Mouse (Mus musculus): ENCODE measurements around the gene Trp53. TPM values are rescaled to one million over a fixed set of nuclear protein-coding genes. Genes with fewer than 3 reads are reported as not detected.
A peak's percentile ranks its signal among the peaks of the same experiment; 100 is the strongest.
"Not testable (repeated sequence)": the region's sequence is repeated elsewhere in the genome, so short reads cannot be mapped to it uniquely, and the experiment has no call there.

Trp53 gene
- 214 and 219 TPM in 2 replicates for polyA plus RNA-seq (2014; fragmentation: Nextera tagmentation; extraction: Ambion mirVana)

GRCm38 (mm10) chr11:69580091-69580514, at the start of gene Trp53, which contains the start of gene Wrap53:
TSS of gene Trp53 (plus strand) at chr11:69580359.
TSS of gene Wrap53 (minus strand) at chr11:69580255.
- peak; percentile 65 for ATAC-seq (ENCODE audit: low FRiP score, low TSS enrichment)

DNA sequence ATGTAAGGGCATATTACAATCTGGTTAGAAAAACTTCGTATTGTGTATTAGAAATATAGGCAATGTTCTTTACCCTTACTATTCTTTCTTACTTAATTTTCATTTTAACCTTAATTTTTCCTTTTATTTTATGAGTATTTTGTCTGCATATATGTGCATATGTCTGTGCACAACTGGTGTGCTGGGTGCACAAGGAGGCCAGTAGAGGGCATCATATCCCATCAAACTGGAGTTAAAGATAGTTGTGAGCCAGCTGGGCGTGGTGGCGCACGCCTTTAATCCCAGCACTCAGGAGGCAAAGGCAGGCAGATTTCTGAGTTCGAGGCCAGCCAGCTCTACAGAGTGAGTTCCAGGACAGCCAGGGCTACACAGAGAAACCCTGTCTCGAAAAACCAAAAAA, 49.4 kb upstream of the Trp53 start:
- H3K9ac ChIP-seq (ENCODE audit: low read depth, low read length); H3K4me3 ChIP-seq (ENCODE audit: low read length); H3K27me3 ChIP-seq (ENCODE audit: control insufficient read depth, insufficient read depth, low read length); H3K27ac ChIP-seq (ENCODE audit: low read depth, low read length); H3K4me2 ChIP-seq (replicated peaks; ENCODE audit: low read depth, low read length); ATAC-seq (ENCODE audit: low FRiP score, low TSS enrichment); H3K4me1 ChIP-seq (ENCODE audit: control insufficient read depth, insufficient read depth, low read length); H3K9me3 ChIP-seq (ENCODE audit: control insufficient read depth, low read length); H3K36me3 ChIP-seq (ENCODE audit: control insufficient read depth, insufficient read depth, low read length): not testable (repeated sequence)
- 91% methylated on average over 6 of the region's 6 CpGs for WGBS

More at GRCm38 (mm10) chr11:69580091-69580514, at the start of gene Trp53, which contains the start of gene Wrap53:
- Histone ChIP-seq H3K4me1 (ENCODE audit: control insufficient read depth, insufficient read depth, low read length) (peaks cover 29% of the 10 kb centered on the region), H3K9me3 (ENCODE audit: control insufficient read depth, low read length) (no peaks in the 10 kb centered on the region), H3K27me3 (ENCODE audit: control insufficient read depth, insufficient read depth, low read length) (no peaks in the 10 kb centered on the region), H3K4me3 (ENCODE audit: low read length) (peak within 1 kb of the TSS; percentile 83), H3K9ac (ENCODE audit: low read depth, low read length) (peak within 1 kb of the TSS; percentile 90), H3K4me2 (replicated peaks; ENCODE audit: low read depth, low read length) (peak within 1 kb of the TSS; percentile 93), H3K27ac (ENCODE audit: low read depth, low read length) (peak within 1 kb of the TSS; percentile 97), H3K36me3 (ENCODE audit: control insufficient read depth, insufficient read depth, low read length) (peaks cover 21% of the 10 kb centered on the region; the same call in 1 of the 2 replicates)
- under 1% methylated on average over 13 of the region's 13 CpGs for WGBS

DNA sequence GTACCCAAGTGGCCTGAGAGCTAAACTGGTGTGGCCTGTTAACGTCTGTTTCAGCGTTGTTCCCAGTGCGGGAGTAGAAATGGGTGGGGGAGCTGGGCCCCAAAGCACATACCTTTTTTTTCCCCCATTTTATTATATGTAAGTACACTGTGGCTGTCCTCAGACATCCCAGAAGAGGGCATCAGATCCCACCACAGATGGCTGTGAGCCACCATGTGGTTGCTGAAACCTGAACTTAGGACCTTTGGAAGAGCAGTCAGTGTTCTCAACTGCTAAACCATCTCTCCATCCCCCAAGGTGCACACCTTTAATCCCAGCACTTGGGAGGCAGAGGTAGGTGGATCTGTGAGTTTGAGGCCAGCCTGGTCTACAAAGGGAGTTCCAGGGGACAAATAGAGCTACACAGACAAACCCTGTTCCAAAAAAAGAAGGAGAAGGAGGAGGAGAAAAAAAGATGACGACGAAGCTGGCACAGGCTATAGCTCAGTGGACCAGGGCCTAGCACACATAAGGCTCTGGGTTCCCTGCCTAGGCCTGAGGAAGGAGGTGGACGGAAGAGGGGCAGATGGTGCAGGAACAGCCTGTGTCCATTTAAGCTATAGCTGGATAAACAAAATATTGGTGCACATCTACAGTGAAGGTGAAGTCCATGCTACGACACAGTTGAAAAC, 47.5 kb upstream of the Trp53 start:
- no peak overlapping the region for H3K4me3 ChIP-seq (ENCODE audit: low read length)
- no peaks in the 10 kb centered on the region for H3K4me1 ChIP-seq (ENCODE audit: control insufficient read depth, insufficient read depth, low read length)
- no peak overlapping the region for H3K27ac ChIP-seq (ENCODE audit: low read depth, low read length)
- no peak for ATAC-seq (ENCODE audit: low FRiP score, low TSS enrichment)
- no peak overlapping the region for H3K9ac ChIP-seq (ENCODE audit: low read depth, low read length)
- H3K27me3 ChIP-seq (ENCODE audit: control insufficient read depth, insufficient read depth, low read length): no peaks in the 10 kb centered on the region
- no peak overlapping the region for H3K4me2 ChIP-seq (replicated peaks; ENCODE audit: low read depth, low read length)
- WGBS: 83% methylated on average over 7 of the region's 7 CpGs
- no peaks in the 10 kb centered on the region for H3K36me3 ChIP-seq (ENCODE audit: control insufficient read depth, insufficient read depth, low read length)
- H3K9me3 ChIP-seq (ENCODE audit: control insufficient read depth, low read length): no peaks in the 10 kb centered on the region

- H3K4me3 ChIP-seq (ENCODE audit: low read length): no peak overlapping the region
- no peak for ATAC-seq (ENCODE audit: low FRiP score, low TSS enrichment)
- H3K4me2 ChIP-seq (replicated peaks; ENCODE audit: low read depth, low read length): no peak overlapping the region
- H3K9ac ChIP-seq (ENCODE audit: low read depth, low read length): no peak overlapping the region
- no peaks in the 10 kb centered on the region for H3K36me3 ChIP-seq (ENCODE audit: control insufficient read depth, insufficient read depth, low read length)
- WGBS: 71% methylated on average over 1 of the region's 1 CpGs
- no peaks in the 10 kb centered on the region for H3K9me3 ChIP-seq (ENCODE audit: control insufficient read depth, low read length)
- H3K27ac ChIP-seq (ENCODE audit: low read depth, low read length): no peak overlapping the region
- no peaks in the 10 kb centered on the region for H3K4me1 ChIP-seq (ENCODE audit: control insufficient read depth, insufficient read depth, low read length)
- H3K27me3 ChIP-seq (ENCODE audit: control insufficient read depth, insufficient read depth, low read length): no peaks in the 10 kb centered on the region
Observed at GRCm38 (mm10) chr11:69534990-69535389, 45.2 kb upstream of the Trp53 start.

GRCm38 (mm10) chr11:69540700-69541099, 39.5 kb upstream of the Trp53 start:
- no peak for ATAC-seq (ENCODE audit: low FRiP score, low TSS enrichment)
- H3K4me1 ChIP-seq (ENCODE audit: control insufficient read depth, insufficient read depth, low read length): no peaks in the 10 kb centered on the region
- H3K27ac ChIP-seq (ENCODE audit: low read depth, low read length): no peak overlapping the region
- no peaks in the 10 kb centered on the region for H3K9me3 ChIP-seq (ENCODE audit: control insufficient read depth, low read length)
- no peak overlapping the region for H3K4me2 ChIP-seq (replicated peaks; ENCODE audit: low read depth, low read length)
- WGBS: 95% methylated on average over 2 of the region's 2 CpGs
- no peak overlapping the region for H3K4me3 ChIP-seq (ENCODE audit: low read length)
- H3K27me3 ChIP-seq (ENCODE audit: control insufficient read depth, insufficient read depth, low read length): no peaks in the 10 kb centered on the region
- no peaks in the 10 kb centered on the region for H3K36me3 ChIP-seq (ENCODE audit: control insufficient read depth, insufficient read depth, low read length)
- no peak overlapping the region for H3K9ac ChIP-seq (ENCODE audit: low read depth, low read length)

DNA sequence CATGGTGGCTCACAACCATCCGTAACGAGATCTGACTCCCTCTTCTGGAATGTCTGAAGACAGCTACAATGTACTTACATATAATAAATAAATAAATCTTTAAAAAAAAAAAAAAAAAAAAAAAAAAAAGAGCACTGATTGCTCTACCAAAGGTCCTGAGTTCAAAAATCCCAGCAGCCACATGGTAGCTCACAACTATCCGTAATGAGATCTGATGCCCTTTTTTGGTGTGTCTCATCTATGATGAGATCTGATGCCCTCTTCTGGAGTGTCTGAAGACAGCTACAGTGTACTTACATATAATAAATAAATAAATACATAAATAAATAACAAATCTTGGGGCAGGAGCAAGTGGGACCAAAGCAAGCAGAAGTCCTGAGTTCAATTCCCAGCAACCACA, 38.4 kb upstream of the Trp53 start:
- H3K9ac ChIP-seq (ENCODE audit: low read depth, low read length); H3K4me3 ChIP-seq (ENCODE audit: low read length); ATAC-seq (ENCODE audit: low FRiP score, low TSS enrichment); H3K27ac ChIP-seq (ENCODE audit: low read depth, low read length); H3K9me3 ChIP-seq (ENCODE audit: control insufficient read depth, low read length); H3K4me2 ChIP-seq (replicated peaks; ENCODE audit: low read depth, low read length); H3K4me1 ChIP-seq (ENCODE audit: control insufficient read depth, insufficient read depth, low read length); H3K27me3 ChIP-seq (ENCODE audit: control insufficient read depth, insufficient read depth, low read length); H3K36me3 ChIP-seq (ENCODE audit: control insufficient read depth, insufficient read depth, low read length): not testable (repeated sequence)
- 77% methylated on average over 1 of the region's 3 CpGs for WGBS

DNA sequence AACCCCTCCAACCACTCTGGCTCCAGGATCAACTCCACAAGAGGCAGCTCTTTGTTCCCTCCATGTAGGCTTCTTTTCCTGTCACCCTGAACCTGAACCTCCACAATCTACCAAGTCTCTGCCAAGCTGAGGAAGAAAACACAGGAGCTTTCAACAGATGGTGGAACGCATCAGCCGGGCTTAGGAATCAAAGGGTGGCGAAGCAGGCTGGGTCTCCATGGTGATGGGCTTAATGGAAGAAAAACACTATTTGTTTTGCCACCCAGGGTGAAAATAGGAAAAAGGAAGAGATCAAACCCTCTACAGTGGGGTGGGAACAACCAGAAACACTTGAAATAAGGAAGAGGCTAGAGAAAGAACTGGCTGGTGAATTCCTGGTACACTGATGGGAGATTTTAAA, 36.6 kb upstream of the Trp53 start:
- H3K4me2 ChIP-seq (replicated peaks; ENCODE audit: low read depth, low read length): no peak overlapping the region
- H3K9me3 ChIP-seq (ENCODE audit: control insufficient read depth, low read length): no peaks in the 10 kb centered on the region
- peaks cover 6% of the 10 kb centered on the region for H3K4me1 ChIP-seq (ENCODE audit: control insufficient read depth, insufficient read depth, low read length)
- no peak overlapping the region for H3K27ac ChIP-seq (ENCODE audit: low read depth, low read length)
- no peaks in the 10 kb centered on the region for H3K36me3 ChIP-seq (ENCODE audit: control insufficient read depth, insufficient read depth, low read length)
- 39% methylated on average over 3 of the region's 3 CpGs for WGBS
- no peak for ATAC-seq (ENCODE audit: low FRiP score, low TSS enrichment)
- no peak overlapping the region for H3K4me3 ChIP-seq (ENCODE audit: low read length)
- H3K27me3 ChIP-seq (ENCODE audit: control insufficient read depth, insufficient read depth, low read length): no peaks in the 10 kb centered on the region; the same call in 1 of the 2 replicates
- H3K9ac ChIP-seq (ENCODE audit: low read depth, low read length): no peak overlapping the region

DNA sequence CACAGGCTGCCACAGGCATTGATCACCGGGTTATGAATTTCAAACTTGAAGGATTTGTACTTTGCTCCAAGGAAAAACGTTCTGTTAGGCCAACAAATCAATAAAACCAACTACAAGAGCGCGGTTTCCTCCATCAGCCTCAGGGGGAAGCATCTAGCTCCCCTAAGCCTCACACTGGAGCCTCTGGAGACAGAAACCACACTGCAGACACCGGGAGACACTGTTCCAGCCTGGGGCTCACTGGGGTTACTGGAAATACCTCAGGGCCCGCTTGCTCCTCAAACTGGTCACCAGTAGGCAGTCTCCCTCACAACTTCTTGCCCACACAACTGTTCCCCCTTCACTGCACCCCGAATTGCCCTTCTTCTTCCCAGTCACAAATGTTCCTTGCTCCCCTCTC, 34.2 kb upstream of the Trp53 start:
- Histone ChIP-seq H3K36me3 (ENCODE audit: control insufficient read depth, insufficient read depth, low read length) (no peaks in the 10 kb centered on the region), H3K9me3 (ENCODE audit: control insufficient read depth, low read length) (no peaks in the 10 kb centered on the region), H3K4me1 (ENCODE audit: control insufficient read depth, insufficient read depth, low read length) (peaks cover 9% of the 10 kb centered on the region), H3K27ac (ENCODE audit: low read depth, low read length) (peak overlapping the region; percentile 73), H3K27me3 (ENCODE audit: control insufficient read depth, insufficient read depth, low read length) (no peaks in the 10 kb centered on the region; the same call in 1 of the 2 replicates), H3K9ac (ENCODE audit: low read depth, low read length) (peak overlapping the region; percentile 74), H3K4me3 (ENCODE audit: low read length) (peak overlapping the region; percentile 51), H3K4me2 (replicated peaks; ENCODE audit: low read depth, low read length) (peak overlapping the region; percentile 91)
- ATAC-seq (ENCODE audit: low FRiP score, low TSS enrichment): peak; percentile 43; the same call in 1 of the 2 replicates
- 18% methylated on average over 7 of the region's 7 CpGs for WGBS

DNA sequence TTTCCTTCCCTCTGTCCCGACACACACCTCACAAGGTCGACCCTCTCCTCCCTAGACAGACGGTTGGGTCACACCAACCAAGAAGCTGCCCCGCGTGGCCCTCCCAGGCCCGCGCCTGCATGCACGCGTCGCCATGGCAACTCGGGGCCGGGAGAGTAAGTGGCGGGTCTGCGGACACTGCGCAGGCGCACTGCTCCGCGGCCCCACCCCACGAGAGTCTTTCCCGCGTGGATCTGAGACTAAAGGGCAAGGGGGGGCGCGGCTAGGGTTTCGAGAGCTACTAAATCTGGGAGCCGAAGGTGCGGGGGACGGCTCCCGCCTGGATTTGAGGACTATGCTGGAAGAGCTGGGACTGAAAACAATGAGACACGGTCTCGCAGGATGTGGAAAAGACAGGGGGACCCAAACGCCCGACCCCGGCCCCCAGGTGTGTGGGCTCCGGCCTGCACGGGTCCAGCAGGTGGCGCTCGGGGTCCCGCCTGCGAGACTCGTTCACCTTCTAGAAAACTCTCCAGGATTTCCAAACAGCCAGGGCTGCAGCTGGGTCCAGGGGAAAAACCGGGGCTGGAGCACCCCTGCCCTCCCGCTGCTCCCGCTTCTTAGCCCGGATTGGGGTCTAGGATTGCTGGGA, 33.6 kb upstream of the Trp53 start:
- Histone ChIP-seq H3K4me1 (ENCODE audit: control insufficient read depth, insufficient read depth, low read length) (peaks cover 9% of the 10 kb centered on the region), H3K9ac (ENCODE audit: low read depth, low read length) (peak overlapping the region; percentile 74), H3K36me3 (ENCODE audit: control insufficient read depth, insufficient read depth, low read length) (no peaks in the 10 kb centered on the region), H3K4me2 (replicated peaks; ENCODE audit: low read depth, low read length) (peak overlapping the region; percentile 91), H3K9me3 (ENCODE audit: control insufficient read depth, low read length) (no peaks in the 10 kb centered on the region), H3K27ac (ENCODE audit: low read depth, low read length) (peak overlapping the region; percentile 73), H3K27me3 (ENCODE audit: control insufficient read depth, insufficient read depth, low read length) (no peaks in the 10 kb centered on the region; the same call in 1 of the 2 replicates), H3K4me3 (ENCODE audit: low read length) (peak overlapping the region; percentile 51)
- peak; percentile 78 for ATAC-seq (ENCODE audit: low FRiP score, low TSS enrichment)
- under 1% methylated on average over 44 of the region's 44 CpGs for WGBS
